Mouse (Mus musculus) neural tube, embryonic 11.5 days (tissue): ENCODE data around the gene D1Pas1. TPM values are rescaled to one million over a fixed set of nuclear protein-coding genes. Genes with fewer than 3 reads are reported as not detected.

Experiments
- ATAC-seq: fragments of 200-750 bp; cut with Nextera tagmentation; 2 replicates; pipeline ENCODE4 v1.8.0; 2017; ENCODE audit warnings: moderate number of reproducible peaks, mild to moderate bottlenecking, moderate TSS enrichment, moderate library complexity; ENCODE audit not compliant: insufficient read depth, low FRiP score, low TSS enrichment
- DNase-seq: peaks from one replicate; pipeline ENCODE4 v3.0.0-alpha.2; 2015; ENCODE audit warnings: low spot score
- H3K27ac ChIP-seq: fragments of 300-500 bp; sonication (generic); 2 replicates; pipeline ENCODE4 v1.5.1; 2014; ENCODE audit warnings: low read depth, mild to moderate bottlenecking, low read length
- H3K27me3 ChIP-seq: fragments of 300-500 bp; sonication (generic); 2 replicates; pipeline ENCODE4 v1.6.1; 2014; ENCODE audit warnings: mild to moderate bottlenecking, low read length, mixed read lengths; ENCODE audit not compliant: control insufficient read depth, insufficient read depth
- H3K36me3 ChIP-seq: fragments of 300-500 bp; sonication (generic); 2 replicates; pipeline ENCODE4 v1.6.1; 2014; ENCODE audit warnings: mild to moderate bottlenecking, low read length, moderate library complexity, mixed read lengths; ENCODE audit not compliant: control insufficient read depth, insufficient read depth
- H3K4me1 ChIP-seq: fragments of 300-500 bp; sonication (generic); 2 replicates; pipeline ENCODE4 v1.6.1; 2014; ENCODE audit warnings: low read length, mixed read lengths; ENCODE audit not compliant: control insufficient read depth, insufficient read depth
- H3K4me2 ChIP-seq: fragments of 300-500 bp; sonication (generic); 2 replicates; pipeline ENCODE4 v1.6.1; 2014; ENCODE audit warnings: low read depth, mild to moderate bottlenecking, moderate library complexity
- H3K4me3 ChIP-seq: fragments of 300-500 bp; sonication (generic); 2 replicates; pipeline ENCODE4 v1.5.1; 2014; ENCODE audit warnings: low read depth, low read length
- H3K9ac ChIP-seq: fragments of 300-500 bp; sonication (generic); 2 replicates; pipeline ENCODE4 v1.6.1; 2014; ENCODE audit warnings: mild to moderate bottlenecking, low read length
- H3K9me3 ChIP-seq: fragments of 300-500 bp; sonication (generic); 2 replicates; pipeline ENCODE4 v1.6.1; 2016; ENCODE audit warnings: low read length; ENCODE audit not compliant: control insufficient read depth
- WGBS: fragments of 180-500 bp; shearing (Covaris S2); extraction: QIAGEN DNeasy Blood & Tissue Kit; methylation state at CpG from one replicate; pipeline ENCODE4 v1.1.7; 2014; 5-methylcytosine and 5-hydroxymethylcytosine counted together
- polyA plus RNA-seq: library from polyadenylated mRNA; unstranded; fragments of >200 nt; fragmentation: Nextera tagmentation; extraction: Ambion mirVana; gene quantifications from 2 replicates; pipeline ENCODE4 v1.2.1, GENCODE M21; 2014

Gene D1Pas1
- polyA plus RNA-seq, 1 experiment from 2014 or later, result not detected

GRCm38 (mm10) chr1:186930888-186931233 is 36.4 kb upstream of the D1Pas1 start:
- Histone ChIP-seq H3K4me2 (no peak overlapping the region), H3K36me3 (no peaks in the 10 kb centered on the region), H3K27ac (no peak overlapping the region), H3K4me1 (no peaks in the 10 kb centered on the region), H3K9me3 (no peaks in the 10 kb centered on the region), H3K9ac (no peak overlapping the region), H3K4me3 (no peak overlapping the region), H3K27me3 (no peaks in the 10 kb centered on the region)
- 78% methylated on average over 6 of the region's 6 CpGs for WGBS
- no peak for DNase-seq
- no peak for ATAC-seq

- DNase-seq, result no peak
Measured at GRCm38 (mm10) chr1:186934205-186934604, 33.0 kb upstream of the D1Pas1 start.

GRCm38 (mm10) chr1:186952381-186952780 is 14.8 kb upstream of the D1Pas1 start:
- Histone ChIP-seq H3K36me3 (no peaks in the 10 kb centered on the region), H3K9me3 (no peaks in the 10 kb centered on the region), H3K27me3 (no peaks in the 10 kb centered on the region), H3K4me2 (no peak overlapping the region), H3K9ac (no peak overlapping the region), H3K4me1 (no peaks in the 10 kb centered on the region), H3K4me3 (no peak overlapping the region), H3K27ac (no peak overlapping the region)
- no peak for DNase-seq
- no peak for ATAC-seq
- WGBS, result 83% methylated on average over 4 of the region's 4 CpGs

More at GRCm38 (mm10) chr1:186934205-186934604, 33.0 kb upstream of the D1Pas1 start:
- Histone ChIP-seq H3K27me3 (no peaks in the 10 kb centered on the region), H3K36me3 (no peaks in the 10 kb centered on the region), H3K4me3 (no peak overlapping the region), H3K4me2 (no peak overlapping the region), H3K9me3 (no peaks in the 10 kb centered on the region), H3K27ac (no peak overlapping the region), H3K4me1 (no peaks in the 10 kb centered on the region), H3K9ac (no peak overlapping the region)
- ATAC-seq, result no peak
- 94% methylated on average over 1 of the region's 1 CpGs for WGBS

GRCm38 (mm10) chr1:186954591-186954990 is 12.6 kb upstream of the D1Pas1 start:
- H3K27ac ChIP-seq, result no peak overlapping the region
- no peak overlapping the region for H3K4me2 ChIP-seq
- no peak overlapping the region for H3K4me3 ChIP-seq
- WGBS, result 73% methylated on average over 4 of the region's 4 CpGs
- no peak overlapping the region for H3K9ac ChIP-seq
- H3K36me3 ChIP-seq, result no peaks in the 10 kb centered on the region
- DNase-seq, result no peak
- no peaks in the 10 kb centered on the region for H3K27me3 ChIP-seq
- no peaks in the 10 kb centered on the region for H3K9me3 ChIP-seq
- no peak for ATAC-seq
- H3K4me1 ChIP-seq, result no peaks in the 10 kb centered on the region

GRCm38 (mm10) chr1:186959380-186959779 is 7.8 kb upstream of the D1Pas1 start:
- Histone ChIP-seq H3K9me3 (no peaks in the 10 kb centered on the region), H3K4me1 (no peaks in the 10 kb centered on the region), H3K4me2 (no peak overlapping the region), H3K27me3 (no peaks in the 10 kb centered on the region), H3K36me3 (no peaks in the 10 kb centered on the region), H3K4me3 (no peak overlapping the region), H3K9ac (no peak overlapping the region), H3K27ac (no peak overlapping the region)
- no peak for ATAC-seq
- 48% methylated on average over 4 of the region's 4 CpGs for WGBS
- DNase-seq, result no peak

- no peaks in the 10 kb centered on the region for H3K4me1 ChIP-seq
- peaks cover 8% of the 10 kb centered on the region for H3K9me3 ChIP-seq
- ATAC-seq, result no peak
- H3K27ac ChIP-seq, result no peak overlapping the region
- WGBS, result 71% methylated on average over 4 of the region's 4 CpGs
- no peaks in the 10 kb centered on the region for H3K27me3 ChIP-seq
- H3K4me2 ChIP-seq, result no peak overlapping the region
- no peak overlapping the region for H3K4me3 ChIP-seq
- no peak overlapping the region for H3K9ac ChIP-seq
- DNase-seq, result no peak
- no peaks in the 10 kb centered on the region for H3K36me3 ChIP-seq
Measured at GRCm38 (mm10) chr1:186964143-186964875, 2.9 kb upstream of the D1Pas1 start.

- no peak overlapping the region for H3K27ac ChIP-seq
- no peak overlapping the region for H3K4me2 ChIP-seq
- ATAC-seq (no peak), DNase-seq (no peak)
- H3K4me1 ChIP-seq, result no peaks in the 10 kb centered on the region
- no peaks in the 10 kb centered on the region for H3K36me3 ChIP-seq
- peaks cover 8% of the 10 kb centered on the region for H3K9me3 ChIP-seq
- 90% methylated on average over 34 of the region's 34 CpGs for WGBS
- no peak overlapping the region for H3K4me3 ChIP-seq
- no peak overlapping the region for H3K9ac ChIP-seq
- no peaks in the 10 kb centered on the region for H3K27me3 ChIP-seq
Measured at GRCm38 (mm10) chr1:186967926-186968325, 710 bp downstream of the D1Pas1 start.

GRCm38 (mm10) chr1:186976937-186977540 is 9.8 kb downstream of the D1Pas1 start:
- WGBS, result 58% methylated on average over 4 of the region's 4 CpGs
- H3K9me3 ChIP-seq, result no peaks in the 10 kb centered on the region
- H3K27ac ChIP-seq, result no peak overlapping the region
- H3K4me1 ChIP-seq, result no peaks in the 10 kb centered on the region
- no peak for DNase-seq
- no peak overlapping the region for H3K4me3 ChIP-seq
- H3K9ac ChIP-seq, result no peak overlapping the region
- H3K36me3 ChIP-seq, result no peaks in the 10 kb centered on the region
- no peak overlapping the region for H3K4me2 ChIP-seq
- ATAC-seq, result no peak
- no peaks in the 10 kb centered on the region for H3K27me3 ChIP-seq

GRCm38 (mm10) chr1:186977801-186978200 is 10.6 kb downstream of the D1Pas1 start:
- no peaks in the 10 kb centered on the region for H3K27me3 ChIP-seq
- no peak overlapping the region for H3K4me3 ChIP-seq
- no peak for DNase-seq
- H3K4me2 ChIP-seq, result no peak overlapping the region
- no peak overlapping the region for H3K27ac ChIP-seq
- no peaks in the 10 kb centered on the region for H3K9me3 ChIP-seq
- WGBS, result 95% methylated on average over 2 of the region's 2 CpGs
- H3K36me3 ChIP-seq, result no peaks in the 10 kb centered on the region
- ATAC-seq, result no peak
- no peak overlapping the region for H3K9ac ChIP-seq
- no peaks in the 10 kb centered on the region for H3K4me1 ChIP-seq
